Mouse (Mus musculus) thymus, postnatal 36 days (tissue): ENCODE results near the gene Gpx6.
A peak's percentile ranks its signal among the peaks of the same experiment; 100 is the strongest.

ENCODE experiments used
- DNase-seq, 2 experiments: peaks; one replicate each; pipeline ENCODE4 v3.0.0; 2022; ENCODE audit warnings: mixed read lengths in 2 of 2

Gene Gpx6

DNA sequence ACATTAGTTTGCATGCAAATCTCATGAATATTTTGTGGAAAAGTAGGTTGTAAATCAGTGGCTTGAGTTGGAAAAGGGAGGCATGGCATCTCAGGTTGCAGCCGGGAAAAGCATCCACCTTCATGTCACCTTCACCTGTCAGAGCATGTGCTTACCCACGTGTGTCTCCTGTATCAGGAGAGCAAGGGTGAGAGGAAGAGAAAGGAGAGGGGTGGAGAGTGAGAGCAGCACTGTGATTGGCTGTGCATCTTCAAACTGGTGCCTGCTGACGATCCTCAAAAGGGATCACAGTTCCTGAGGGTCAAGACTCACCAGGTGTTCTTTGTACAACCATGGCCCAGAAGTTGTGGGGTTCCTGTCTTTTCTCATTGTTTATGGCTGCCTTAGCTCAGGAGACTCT lies at the start of gene Gpx6:
Gene Gpx6 (plus strand): TSS at position 200 of the 400 bp plus-strand sequence.
- no peak for DNase-seq

DNA sequence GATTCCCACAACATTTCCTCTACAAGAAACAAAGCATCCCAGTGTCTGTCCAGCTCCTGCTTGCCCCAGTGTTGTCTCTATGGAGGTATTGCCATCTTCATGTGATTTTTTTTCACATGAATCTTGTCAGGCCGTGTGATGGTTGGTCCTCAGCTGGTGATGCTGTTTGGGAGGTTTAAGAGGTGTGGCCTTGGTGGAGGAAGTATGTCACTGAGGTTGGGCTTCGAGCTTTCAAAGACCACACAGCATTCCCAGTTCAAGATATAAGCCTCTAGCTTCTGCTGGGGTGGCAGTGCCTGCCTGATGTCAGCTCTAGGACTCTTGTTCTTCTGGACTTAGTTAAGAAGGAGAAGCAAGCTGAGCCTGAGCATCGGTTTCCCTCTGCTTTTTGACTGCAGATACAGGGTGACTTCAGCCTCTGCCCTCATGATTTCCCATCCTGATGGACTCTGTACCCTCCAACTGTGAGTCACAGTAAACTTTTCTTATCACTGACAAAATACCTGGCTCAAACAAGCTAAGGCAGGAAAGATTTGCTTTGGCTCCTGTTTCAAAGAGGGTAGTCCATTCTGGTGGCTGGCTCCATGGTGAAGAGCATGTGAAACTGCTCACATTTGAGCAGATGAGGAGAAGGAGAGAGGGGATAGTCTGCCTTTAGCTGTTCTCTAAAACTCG lies 49.0 kb upstream of the Gpx6 start:
- DNase-seq = no peak

DNA sequence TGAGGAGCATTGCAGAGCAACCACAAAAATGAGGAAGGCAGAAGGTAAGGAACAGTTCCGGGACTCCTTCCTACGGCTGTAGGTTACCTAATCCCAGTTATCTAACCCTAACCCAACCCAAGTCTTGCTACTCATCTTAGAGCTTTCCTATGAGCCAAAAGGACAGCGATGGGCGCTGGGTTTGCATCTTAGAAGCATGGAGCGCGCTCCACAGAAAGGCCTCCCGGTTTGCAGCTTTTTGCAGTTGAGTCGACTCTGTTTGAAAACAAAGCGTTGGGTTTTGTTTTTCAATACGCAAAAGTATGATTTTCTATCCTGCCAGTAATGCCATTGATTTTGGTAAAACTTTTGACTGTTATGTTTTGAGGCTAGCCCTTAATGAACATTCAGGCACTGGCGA lies 48.0 kb upstream of the Gpx6 start:
- no peak for DNase-seq

DNA sequence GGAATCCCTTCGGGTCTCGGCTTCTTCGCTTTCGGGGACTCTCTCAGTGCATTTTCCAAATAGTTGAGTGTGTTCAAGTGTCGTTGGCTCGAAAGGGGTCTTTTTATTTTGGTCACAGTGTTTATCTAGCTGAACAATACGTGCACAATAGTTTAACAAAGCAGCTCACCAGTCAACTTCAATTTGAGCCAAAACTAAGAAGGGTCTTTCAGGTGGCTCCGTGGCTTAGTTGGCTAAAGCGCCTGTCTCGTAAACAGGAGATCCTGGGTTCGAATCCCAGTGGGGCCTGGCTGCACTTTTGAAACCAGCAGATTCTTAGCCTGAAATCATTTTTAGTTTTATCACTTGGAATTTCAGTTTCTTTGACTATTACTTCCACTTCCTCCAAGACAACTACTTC lies 47.6 kb upstream of the Gpx6 start:
- no peak for DNase-seq

DNA sequence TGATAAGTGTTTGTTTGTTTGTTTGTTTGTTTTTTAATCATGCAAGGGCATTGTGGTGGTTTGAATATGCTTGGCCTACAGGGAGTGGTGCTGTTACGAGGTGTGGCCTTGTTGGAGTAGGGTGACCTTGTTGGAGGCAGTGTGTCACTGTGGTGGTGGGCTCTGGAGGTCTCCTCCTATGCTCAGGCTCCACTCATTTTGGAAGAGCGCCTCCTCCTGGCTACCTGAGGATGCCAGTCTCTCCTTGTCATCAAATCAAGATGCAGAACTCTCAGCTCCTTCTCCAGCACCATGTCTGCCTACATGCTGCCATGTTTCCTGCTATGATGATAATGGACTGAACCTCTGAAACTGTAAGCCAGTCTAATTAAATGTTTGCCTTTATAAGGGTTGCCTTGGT lies 46.2 kb upstream of the Gpx6 start:
- DNase-seq = no peak

DNA sequence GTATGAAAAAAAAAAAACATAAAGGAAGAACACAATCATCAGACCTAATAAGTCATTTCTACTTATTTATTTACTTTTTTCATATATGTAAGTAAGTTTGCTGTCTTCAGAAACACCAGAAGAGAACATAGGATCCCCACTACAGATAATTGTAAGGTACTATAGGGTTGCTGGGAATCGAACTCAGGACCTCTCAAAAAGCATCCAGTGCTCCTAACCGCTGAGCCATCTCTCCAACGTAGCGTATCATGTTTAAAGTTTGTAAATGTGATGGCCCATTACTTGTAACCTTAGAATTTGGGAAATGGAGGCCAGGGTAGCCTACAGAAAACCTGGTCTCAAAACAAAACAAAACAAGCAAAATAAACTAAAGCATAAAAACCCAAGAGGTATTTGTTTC lies 44.4 kb upstream of the Gpx6 start:
- no peak for DNase-seq

DNA sequence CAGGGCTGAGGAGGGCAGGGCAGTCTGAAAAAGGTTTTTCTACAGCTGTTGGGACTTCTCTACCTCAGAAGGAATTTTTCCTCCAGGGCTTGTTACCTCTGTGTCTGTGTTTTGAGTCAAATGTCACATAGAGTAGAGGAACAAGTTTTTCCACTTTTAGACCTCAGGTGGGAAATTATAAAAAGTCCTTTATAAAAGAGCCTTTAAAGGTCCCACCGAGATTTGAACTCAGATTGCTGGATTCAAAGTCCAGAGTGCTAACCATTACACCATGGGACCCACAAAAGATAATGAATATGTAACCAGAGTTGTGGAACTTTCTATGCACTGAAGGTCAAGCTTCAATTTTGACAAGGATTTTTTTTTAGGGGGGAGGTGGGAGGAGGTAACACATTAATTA lies 43.7 kb upstream of the Gpx6 start:
- no peak for DNase-seq

DNA sequence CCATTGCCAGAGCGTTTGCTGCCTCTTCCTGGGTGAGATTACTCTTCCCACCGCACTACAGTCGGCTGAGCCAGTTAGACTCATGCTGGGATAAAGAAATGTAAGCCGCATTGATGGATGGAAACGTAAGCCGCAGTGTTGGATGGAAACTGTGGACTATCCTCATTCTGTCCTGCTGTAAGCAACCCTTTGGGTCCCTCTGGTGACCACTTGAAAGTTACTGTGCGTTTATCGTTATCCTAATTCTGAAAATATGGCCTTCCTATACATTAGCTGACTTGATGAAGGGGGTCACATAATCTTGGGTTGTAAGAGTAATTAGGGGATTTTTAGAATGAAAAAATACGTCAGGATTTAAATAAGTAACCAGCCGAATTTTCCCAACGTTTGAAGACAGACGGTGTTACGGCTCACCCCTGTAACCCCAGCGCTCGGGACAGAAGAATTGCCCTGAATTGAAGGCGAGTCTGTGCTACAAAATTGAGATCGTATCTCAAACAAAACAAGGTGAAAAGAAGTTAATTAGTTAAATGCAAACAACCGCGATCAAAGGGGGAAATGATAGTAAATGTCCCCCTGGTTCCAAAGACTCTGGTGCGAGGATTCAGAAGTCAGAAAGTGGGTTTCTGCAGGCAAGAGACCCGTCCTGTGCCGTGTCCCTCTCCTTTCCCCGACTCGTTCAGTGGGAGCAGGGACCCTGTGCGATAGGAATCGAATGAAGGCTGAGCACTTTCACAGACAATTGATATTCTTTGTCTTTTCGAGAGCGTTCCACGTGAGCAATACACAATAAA lies 36.7 kb upstream of the Gpx6 start:
- DNase-seq = no peak

DNA sequence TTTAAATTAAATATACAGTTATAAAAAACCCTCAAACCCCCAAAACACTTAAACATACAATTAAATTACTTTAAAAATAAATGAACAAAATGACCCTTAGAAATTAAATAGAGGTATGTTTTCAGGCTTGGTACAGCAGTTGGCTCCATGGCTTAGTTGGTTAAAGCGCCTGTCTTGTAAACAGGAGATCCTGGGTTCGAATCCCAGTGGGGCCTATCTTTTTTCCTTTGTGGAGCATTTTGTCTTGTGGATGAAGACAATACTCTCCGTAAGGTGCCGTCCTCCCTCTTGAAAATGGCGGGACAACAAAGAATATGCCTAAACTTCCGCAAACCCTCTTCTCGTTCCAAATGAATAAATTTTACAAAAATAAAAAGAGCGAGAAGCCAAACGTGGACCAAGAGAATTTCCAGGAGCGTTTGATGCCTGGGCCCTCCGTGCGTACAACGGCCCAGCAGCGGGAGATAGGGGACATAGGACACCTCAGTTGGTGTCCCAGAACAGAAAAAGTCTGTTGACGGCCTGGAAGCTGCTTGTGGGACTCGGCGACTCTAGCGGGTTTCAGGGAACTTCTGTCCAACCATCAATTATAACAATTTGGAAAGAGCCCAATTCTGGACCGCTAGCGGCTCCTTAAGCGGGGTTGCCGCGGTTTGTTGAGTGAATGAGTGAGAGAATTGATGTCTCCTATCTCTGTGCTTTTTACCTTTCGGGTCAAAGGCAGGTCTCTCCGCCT lies 35.9 kb upstream of the Gpx6 start:
- peak in 1 of 2 experiments; percentile 15 for DNase-seq

DNA sequence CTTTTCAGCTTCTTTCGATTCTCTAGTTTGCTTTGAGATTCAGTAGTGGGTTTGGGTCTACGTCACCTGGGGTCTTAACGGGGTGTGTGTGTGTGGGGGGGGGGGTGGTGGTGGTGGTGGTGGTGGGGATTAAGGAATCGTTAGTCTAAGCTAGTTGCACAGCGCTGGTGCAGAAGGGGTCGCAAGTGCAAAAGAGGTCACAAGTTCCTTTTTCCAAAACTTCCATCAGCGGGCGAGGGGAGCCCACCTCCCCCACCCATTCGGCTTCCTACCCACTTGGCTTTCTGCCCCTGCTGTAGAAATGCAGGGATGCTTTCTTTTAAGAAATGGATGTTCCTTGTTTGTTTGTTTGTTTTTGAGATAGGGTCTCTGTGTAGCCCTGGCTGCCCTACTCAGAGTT lies 35.4 kb upstream of the Gpx6 start:
- no peak for DNase-seq

DNA sequence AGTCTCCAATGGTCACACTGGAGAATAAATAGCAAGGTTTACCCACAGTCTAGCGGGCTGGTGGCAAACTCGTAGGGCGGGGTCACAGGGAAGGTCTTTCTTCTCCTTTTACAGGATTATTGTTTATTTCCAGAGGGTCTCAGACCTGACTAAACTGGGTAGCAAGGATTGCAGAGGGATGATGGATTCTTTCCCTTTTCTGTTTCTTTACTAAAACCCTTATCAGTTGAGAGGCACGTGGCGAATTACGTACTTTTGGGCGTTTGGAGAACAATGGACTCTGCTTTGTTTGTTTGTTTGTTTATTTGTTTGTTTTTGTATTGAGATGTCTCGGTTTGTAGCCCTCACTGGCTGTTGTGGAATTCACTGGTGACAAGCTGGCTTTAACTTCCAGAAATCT lies 32.8 kb upstream of the Gpx6 start:
- no peak for DNase-seq

DNA sequence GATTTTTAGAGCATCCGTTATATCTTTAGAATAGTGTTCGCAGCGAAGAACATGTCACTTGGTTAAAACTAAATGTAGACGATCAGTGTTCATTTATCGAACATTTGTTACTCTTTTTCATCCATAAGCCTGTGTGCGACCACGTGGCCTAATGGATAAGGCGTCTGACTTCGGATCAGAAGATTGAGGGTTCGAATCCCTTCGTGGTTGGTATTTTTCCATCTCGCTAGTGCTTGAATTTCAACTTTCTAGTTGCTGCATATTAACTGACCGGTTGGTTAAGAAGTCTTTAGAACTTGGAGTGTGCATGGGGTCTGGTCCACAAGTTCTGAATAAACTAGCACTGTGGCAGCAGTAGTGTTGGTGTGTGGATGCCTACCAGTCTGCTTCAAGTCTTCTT lies 32.4 kb upstream of the Gpx6 start:
- peak; percentile 52 to 64 for DNase-seq

DNA sequence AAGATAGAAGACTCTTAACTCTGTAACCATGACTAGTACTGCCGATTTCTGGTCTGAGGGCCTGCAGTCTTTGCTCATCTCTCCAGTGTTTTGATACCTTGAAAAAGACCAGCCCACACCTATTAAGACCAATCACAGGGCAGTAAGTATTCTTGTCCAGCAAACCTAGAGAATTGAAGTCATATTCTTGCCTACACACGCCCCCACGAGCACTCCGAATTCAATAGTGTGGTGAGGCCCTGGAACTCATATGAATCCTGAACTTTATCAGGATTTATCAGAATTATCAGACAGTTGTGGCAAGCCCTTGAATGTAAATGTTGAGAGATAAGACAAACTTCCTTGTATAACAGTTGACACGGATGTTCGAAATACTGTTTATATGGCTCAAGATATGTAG lies 19.3 kb upstream of the Gpx6 start, which contains the start of gene Gpx5:
Gene Gpx5 (minus strand): TSS at position 101 of the 400 bp plus-strand sequence.
- no peak for DNase-seq

DNA sequence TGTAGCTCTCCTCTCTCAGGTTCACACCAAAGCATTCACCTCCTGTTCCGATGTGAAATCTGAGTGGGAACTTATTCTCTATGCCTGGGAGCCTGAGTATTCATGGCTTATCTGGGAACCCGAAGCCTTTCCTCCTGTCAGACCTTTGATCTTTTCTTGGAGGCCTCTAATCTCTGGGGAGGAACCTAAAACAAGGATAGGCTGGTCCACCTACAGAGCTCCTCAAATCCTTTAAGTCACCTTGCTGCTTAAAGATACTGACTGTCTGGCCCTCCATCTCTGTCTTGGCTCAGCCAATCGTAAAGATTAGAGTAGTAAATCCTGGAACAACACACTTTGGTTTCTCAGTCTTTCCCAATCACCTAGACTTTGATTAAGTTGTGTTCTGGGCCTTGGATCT lies 13.4 kb upstream of the Gpx6 start:
- no peak for DNase-seq

DNA sequence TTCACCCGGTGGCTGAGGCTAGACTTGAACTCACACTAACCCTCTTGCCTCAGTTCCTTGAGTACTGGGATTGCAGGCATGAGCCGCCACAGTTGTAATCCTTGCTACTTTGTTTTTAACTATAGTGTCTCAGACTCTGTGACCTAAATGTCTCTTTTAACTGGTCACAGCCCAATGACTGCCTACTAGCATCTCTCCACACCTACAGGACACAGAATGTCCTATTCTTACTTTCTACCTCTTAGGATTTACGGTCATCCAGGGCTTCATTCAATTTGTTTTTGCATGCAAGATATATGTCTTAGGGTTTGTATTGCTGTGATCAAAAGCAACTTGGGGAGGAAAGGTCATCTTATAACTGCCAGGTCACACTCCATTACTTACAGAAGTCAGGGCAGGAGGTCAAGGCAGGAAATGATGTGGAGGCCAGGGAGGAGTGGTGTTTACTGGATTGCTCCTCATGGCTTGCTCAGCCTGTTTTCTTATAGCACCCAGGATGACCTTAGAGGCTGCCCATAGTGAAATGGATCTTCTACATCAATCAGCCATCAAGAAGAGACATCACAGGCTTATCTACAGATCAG lies 7.3 kb upstream of the Gpx6 start:
- no peak for DNase-seq

DNA sequence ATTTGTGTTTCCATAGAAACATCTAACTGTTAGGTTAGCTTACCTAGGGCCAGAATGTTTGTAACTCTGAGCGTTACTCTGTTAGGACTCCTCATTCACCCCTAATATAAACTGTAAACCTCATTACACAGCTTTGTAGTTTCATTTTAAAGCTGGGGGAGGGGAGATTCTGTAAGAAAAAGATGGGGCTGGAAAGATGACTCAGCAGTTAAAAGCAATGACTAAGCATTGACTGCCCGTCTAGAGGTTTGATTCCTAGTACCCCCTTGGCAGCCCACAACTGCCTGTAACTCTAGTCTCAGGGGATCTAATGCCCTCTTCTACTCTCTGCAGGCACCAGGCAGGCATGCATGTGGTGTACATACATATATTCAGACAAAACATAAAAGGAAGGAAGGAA lies 2.1 kb upstream of the Gpx6 start:
- no peak for DNase-seq

DNA sequence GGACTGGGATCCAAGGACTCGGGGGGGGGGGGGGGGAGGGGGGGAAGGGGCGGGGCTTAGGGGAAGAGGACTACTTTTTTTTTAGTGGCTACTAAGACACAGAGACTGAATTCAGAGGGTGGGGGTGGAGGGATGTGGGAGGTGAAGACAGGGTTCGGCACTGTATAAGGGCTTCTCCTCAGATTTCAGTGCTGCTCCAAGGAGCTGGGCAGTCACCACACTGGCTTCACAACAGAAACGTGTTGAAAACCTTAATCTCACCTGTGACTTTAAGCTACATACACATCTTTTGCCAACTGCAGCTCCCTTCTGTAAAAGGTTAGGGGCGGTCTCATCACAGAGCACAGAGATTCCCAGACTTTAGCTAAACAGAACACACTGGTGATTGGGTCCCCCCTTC lies 929 bp downstream of the Gpx6 start:
- DNase-seq = no peak

DNA sequence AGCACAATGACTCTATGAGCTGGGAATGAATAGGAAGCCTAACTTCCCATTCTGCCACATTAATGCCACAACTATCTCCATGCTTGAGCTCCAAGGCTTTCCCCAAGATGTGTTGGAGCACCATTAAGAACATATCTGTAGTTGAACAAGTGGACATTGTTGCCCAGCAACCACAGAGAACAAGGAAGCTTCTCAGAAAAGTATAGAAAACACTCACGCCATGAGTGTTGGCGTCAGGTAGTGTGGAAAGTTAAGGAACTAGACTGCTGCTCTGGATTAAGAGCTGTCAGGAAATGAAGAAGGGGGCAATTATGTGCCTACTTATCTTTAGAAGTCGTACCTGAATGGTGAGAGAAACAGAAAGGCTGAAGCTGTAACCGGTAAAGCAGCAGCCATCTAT lies 2.0 kb downstream of the Gpx6 start:
- DNase-seq = no peak

DNA sequence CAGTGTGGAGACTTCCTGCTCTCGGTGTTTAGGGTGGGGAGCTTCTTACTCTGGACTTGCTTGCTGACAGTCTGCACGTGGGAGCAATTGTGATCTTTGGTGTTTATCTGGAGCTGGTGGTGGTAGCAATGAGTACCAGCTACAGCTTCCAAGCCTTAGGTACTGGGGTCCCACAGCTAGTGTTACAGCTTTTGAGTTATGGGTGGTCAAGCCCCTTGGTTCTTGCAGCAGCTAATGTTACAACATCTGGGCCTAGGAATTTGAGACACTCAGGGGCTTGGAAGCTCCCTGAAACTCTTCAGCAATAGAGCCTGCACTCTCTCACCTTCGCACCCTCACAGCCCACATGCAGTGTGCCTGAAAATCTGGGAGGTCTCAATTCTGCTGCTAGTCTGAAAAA lies 8.3 kb downstream of the Gpx6 start:
- no peak for DNase-seq

DNA sequence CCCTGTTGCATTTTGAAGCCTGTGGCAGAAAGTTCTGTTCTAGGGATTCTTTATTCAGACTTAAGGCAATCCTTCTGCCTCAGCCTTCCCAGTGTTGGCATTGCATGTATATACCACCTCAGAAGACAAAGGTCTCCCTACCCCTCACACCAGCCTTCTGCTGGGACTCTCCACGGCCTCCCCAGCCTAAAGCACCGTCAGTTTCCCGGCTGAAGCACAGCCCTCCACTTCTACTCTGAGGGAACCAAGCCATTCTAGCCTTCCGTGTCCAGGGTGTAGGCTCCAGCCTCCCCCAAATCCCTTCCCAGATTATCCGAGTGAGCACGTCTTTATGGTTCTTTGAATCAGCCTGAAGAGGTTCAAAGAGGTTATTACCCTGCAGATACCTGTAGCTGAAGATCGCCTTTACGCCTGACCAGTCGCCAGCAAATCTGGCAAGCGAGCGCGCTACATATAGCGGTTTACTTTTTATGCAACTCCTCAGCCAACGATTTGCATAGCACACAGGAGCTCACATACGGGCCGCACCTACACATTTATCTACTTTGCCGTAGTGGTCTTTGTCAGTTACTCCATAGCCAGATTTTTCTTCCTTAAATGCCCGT lies 10.1 kb downstream of the Gpx6 start:
- DNase-seq = no peak

DNA sequence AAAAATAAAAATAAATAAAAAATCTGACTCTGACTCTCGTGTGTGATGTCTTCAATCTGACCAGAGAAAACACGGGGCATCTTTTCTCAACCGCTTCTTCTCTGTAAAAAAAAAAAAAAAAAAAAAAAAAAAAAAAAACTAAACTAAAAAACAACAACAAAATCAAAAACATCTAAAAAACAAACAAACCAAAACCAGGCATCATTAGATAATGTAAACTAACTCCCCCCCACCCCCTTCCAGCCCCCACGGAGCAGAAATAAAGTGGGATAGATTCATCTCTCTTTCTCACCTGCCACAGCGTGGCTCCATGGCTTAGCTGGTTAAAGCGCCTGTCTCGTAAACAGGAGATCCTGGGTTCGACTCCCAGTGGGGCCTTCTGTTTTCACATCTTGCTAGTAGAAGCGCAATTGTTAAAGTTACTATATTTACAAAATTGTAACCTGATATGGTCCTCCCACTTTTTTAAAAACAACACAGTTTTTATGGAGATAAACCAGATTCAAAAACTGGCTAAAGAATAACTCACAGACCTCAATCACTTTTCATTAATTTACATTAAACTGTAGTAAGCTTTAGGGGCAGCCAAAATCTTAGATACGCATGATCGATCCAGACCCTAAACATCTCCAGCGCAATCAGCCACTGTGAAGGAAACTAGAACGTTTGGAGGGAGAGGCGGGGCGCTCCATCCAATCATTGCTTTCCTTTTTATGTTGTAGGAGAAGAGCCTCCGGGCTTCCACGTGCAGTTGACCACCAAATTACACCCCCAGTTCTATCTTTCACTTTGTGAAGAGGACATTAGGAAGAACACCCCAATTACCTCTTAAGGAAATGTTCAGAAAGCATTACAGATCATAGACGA lies 10.8 kb downstream of the Gpx6 start:
- DNase-seq = no peak

DNA sequence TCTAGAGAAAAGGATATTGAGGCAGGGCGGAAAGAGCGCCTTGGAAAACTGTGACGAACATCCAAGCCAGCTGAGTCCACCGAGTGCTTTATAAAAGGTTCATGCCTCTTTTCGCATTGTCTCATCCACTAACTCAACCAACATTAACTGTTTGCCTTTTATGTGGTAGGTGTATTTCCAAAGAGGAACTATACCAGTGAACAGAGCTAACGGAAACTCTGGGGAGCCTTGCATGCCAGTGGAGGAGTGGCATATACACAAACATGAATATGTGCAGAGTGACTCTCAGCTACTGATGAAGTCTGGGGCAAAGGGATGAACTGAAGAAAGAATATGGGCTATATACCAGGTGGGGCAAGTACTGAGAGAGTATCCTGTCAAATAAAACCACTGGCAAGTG lies 11.5 kb downstream of the Gpx6 start:
- DNase-seq = no peak
